Mouse (Mus musculus) embryonic facial prominence, embryonic 11.5 days (tissue): ENCODE measurements at regions not wholly inside any gene's neighbourhood (a gene's known extent, or its start where the extent isn't known, plus 50 kb on each side); places are given as distances from the start of the nearest gene placed in this dataset.

Source experiments
- ATAC-seq: fragments of 200-750 bp; cut with Nextera tagmentation; replicated peaks from 2 replicates; pipeline ENCODE4 v1.8.0; 2017; ENCODE audit warnings: low read depth; ENCODE audit not compliant: insufficient number of reproducible peaks, low FRiP score, low TSS enrichment
- DNase-seq: peaks from one replicate; pipeline ENCODE4 v3.0.0-alpha.2; 2015; ENCODE audit warnings: low spot score
- H3K27ac ChIP-seq: fragments of 300-500 bp; sonication (generic); replicated peaks from 2 replicates; pipeline ENCODE4 v1.5.1; 2014; ENCODE audit warnings: mild to moderate bottlenecking, low read depth, low read length, control low read depth
- H3K27me3 ChIP-seq: fragments of 300-500 bp; sonication (generic); 2 replicates; pipeline ENCODE4 v1.6.1; 2014; ENCODE audit warnings: mild to moderate bottlenecking, low read length, moderate library complexity, mixed read lengths; ENCODE audit not compliant: control insufficient read depth, insufficient read depth
- H3K36me3 ChIP-seq: fragments of 300-500 bp; sonication (generic); replicated peaks from 2 replicates; pipeline ENCODE4 v1.6.1; 2014; ENCODE audit warnings: low read depth, mild to moderate bottlenecking, low read length, moderate library complexity, mixed read lengths; ENCODE audit not compliant: control insufficient read depth, insufficient read depth
- H3K4me1 ChIP-seq: fragments of 300-500 bp; sonication (generic); 2 replicates; pipeline ENCODE4 v1.6.1; 2014; ENCODE audit warnings: low read length, mixed read lengths; ENCODE audit not compliant: control insufficient read depth, insufficient read depth
- H3K4me2 ChIP-seq: fragments of 300-500 bp; sonication (generic); 2 replicates; pipeline ENCODE4 v1.6.1; 2014; ENCODE audit warnings: low read depth, mild to moderate bottlenecking, control low read depth, low read length, moderate library complexity
- H3K4me3 ChIP-seq: fragments of 300-500 bp; sonication (generic); 2 replicates; pipeline ENCODE4 v1.5.1; 2014; ENCODE audit warnings: low read depth, low read length, control low read depth
- H3K9ac ChIP-seq: fragments of 300-500 bp; sonication (generic); replicated peaks from 2 replicates; pipeline ENCODE4 v1.6.1; 2014; ENCODE audit warnings: mild to moderate bottlenecking, control low read depth, low read length
- H3K9me3 ChIP-seq: fragments of 300-500 bp; sonication (generic); replicated peaks from 2 replicates; pipeline ENCODE4 v1.6.1; 2016; ENCODE audit warnings: mild to moderate bottlenecking, low read length, inconsistent platforms, mixed read lengths; ENCODE audit not compliant: control insufficient read depth
- WGBS: fragments of 180-500 bp; shearing (Covaris S2); extraction: QIAGEN DNeasy Blood & Tissue Kit; methylation state at CpG from one replicate; pipeline ENCODE4 v1.1.7; 2014; 5-methylcytosine and 5-hydroxymethylcytosine counted together

DNA sequence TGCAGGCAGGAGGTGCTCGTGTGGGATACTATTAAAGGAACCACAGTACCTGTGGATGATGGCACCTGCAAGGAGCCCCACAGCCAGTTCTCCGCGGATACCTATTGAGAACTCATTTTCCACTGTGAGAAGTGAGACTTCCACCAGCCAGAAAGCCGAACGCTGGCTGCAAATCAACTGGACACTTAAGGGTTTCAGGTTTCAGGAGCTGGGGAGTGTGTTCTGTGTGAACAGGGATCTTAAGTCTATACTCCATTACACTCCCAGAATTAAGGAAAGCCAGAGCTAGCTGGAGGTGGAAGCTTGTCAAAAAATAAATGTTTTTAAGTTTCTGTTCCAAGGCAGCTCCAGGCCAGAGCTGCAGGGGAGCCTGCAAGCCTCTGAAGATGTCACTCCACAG lies 99.8 kb upstream of the Rybp start:
- Histone ChIP-seq H3K9me3 (no peaks in the 10 kb centered on the region), H3K4me2 (no peak overlapping the region), H3K4me3 (no peak overlapping the region), H3K4me1 (no peaks in the 10 kb centered on the region), H3K36me3 (no peaks in the 10 kb centered on the region), H3K27ac (no peak overlapping the region), H3K9ac (no peak overlapping the region), H3K27me3 (no peaks in the 10 kb centered on the region)
- 22% methylated on average over 5 of the region's 5 CpGs for WGBS
- peak; percentile 47 for DNase-seq
- no peak for ATAC-seq

DNA sequence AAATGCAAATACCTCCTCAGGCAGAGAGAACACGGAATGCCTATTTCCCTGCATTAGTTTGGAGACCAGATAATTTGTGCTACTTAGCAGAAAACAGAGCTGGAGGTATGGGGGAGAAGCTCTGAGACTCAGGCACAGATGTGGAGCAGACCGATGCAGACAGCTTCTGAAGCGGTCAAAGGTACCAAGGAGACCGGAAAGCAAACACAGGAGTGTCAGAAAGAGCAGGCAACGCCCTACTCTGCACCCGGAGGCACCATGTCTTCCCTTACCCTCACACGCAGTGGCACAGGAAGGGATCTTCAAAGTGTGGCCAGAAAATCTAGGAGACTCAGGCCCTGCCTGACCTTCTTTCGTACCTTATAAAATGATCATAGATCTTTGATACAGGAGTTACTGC lies 98.4 kb upstream of the Rybp start:
- no peaks in the 10 kb centered on the region for H3K27me3 ChIP-seq
- no peak for DNase-seq
- no peak overlapping the region for H3K9ac ChIP-seq
- H3K9me3 ChIP-seq = no peaks in the 10 kb centered on the region
- no peaks in the 10 kb centered on the region for H3K36me3 ChIP-seq
- 60% methylated on average over 8 of the region's 8 CpGs for WGBS
- H3K4me2 ChIP-seq = no peak overlapping the region
- H3K4me1 ChIP-seq = no peaks in the 10 kb centered on the region
- no peak overlapping the region for H3K27ac ChIP-seq
- no peak overlapping the region for H3K4me3 ChIP-seq
- ATAC-seq = no peak

DNA sequence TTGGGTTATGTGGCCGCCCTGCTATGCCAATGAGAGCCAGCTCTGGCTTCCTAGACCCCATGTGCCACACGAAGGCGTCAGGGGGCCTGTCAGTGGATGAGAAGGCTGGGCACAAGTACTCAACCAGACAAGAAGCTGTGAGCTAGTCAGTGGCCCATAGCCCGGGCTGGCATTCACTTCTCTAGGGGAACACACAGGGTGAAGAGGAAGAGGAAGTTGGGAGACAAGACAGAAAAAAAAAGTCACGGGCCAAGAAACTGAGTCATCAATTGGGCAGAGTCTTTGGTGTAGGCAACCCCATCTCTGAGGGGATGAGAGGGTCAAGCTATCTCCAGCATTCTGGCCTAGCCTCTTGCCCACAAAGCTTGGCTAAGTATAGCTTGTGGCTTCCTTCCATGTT lies 93.8 kb upstream of the Rybp start:
- no peaks in the 10 kb centered on the region; the same call in 1 of the 2 replicates for H3K4me1 ChIP-seq
- H3K4me2 ChIP-seq = no peak overlapping the region
- DNase-seq (no peak), ATAC-seq (no peak)
- H3K9me3 ChIP-seq = no peaks in the 10 kb centered on the region
- no peaks in the 10 kb centered on the region for H3K27me3 ChIP-seq
- H3K36me3 ChIP-seq = no peaks in the 10 kb centered on the region
- WGBS = 83% methylated on average over 5 of the region's 5 CpGs
- H3K27ac ChIP-seq = no peak overlapping the region
- H3K4me3 ChIP-seq = no peak overlapping the region
- H3K9ac ChIP-seq = no peak overlapping the region

DNA sequence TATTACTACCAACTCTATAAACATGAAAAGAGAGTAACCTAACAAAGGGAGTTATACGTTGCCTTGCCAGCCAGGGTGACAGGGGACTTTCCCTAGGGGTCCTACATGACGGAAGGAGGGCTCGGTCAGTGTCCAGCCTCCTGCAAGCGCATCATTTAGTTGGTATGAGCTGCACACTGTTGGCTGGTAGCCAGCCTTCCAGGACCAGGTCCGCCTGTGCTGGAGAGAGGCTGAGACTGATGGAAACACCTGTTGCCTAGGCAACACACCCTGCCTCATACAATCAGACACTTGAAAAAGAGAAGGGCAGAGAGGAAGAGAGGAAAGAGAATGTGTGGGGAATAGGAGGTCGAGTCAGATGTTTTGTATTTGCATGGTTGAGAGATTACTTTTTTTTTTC lies 93.3 kb upstream of the Rybp start:
- peak; percentile 34; the same call in 1 of the 2 replicates for ATAC-seq
- 21% methylated on average over 6 of the region's 6 CpGs for WGBS
- Histone ChIP-seq H3K9me3 (no peaks in the 10 kb centered on the region), H3K9ac (no peak overlapping the region), H3K4me3 (no peak overlapping the region), H3K4me2 (no peak overlapping the region), H3K27me3 (no peaks in the 10 kb centered on the region), H3K4me1 (no peaks in the 10 kb centered on the region; the same call in 1 of the 2 replicates), H3K27ac (no peak overlapping the region), H3K36me3 (no peaks in the 10 kb centered on the region)
- DNase-seq = peak; percentile 67

DNA sequence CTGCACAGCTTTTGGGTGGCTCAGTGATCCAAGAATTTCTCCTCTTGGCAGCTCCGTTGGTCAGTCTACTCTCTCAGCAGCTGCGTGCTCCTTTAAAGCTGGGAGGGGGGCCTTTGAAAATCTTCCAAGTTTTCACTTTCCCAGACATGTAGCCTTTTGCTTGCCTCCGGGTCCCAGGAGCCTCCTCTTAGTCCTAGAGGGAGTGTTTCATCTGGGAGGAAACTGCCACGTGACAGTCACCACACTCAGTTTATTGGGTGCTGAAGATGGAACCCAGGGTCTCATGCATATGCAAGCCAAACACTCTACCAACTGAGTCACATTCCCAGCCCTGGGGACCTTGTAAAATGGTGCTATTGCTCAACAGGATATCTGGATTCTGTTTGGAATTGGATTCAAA lies 92.5 kb upstream of the Rybp start:
- Histone ChIP-seq H3K4me1 (no peaks in the 10 kb centered on the region; the same call in 1 of the 2 replicates), H3K9ac (no peak overlapping the region), H3K27me3 (no peaks in the 10 kb centered on the region), H3K9me3 (no peaks in the 10 kb centered on the region), H3K36me3 (no peaks in the 10 kb centered on the region), H3K4me3 (no peak overlapping the region), H3K4me2 (no peak overlapping the region), H3K27ac (no peak overlapping the region)
- 65% methylated on average over 4 of the region's 4 CpGs for WGBS
- DNase-seq (no peak), ATAC-seq (no peak)

DNA sequence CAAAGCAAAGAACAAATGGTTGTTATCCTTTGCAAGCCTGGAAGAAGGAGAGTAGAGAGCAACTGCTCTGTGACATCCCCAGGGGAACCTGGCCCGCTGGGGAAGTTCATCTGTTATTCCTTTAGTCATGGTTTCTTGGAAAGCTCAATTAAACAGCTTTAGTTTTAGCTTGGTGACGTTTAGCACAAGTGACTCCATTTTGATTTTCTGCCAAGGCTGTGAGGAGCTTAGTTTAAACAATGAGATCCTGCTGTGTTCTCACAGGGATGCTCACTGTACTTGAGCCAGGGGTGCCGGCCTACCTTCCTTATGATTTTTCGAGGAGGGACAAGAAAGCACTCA lies 91.2 kb upstream of the Rybp start:
- Histone ChIP-seq H3K27me3 (no peaks in the 10 kb centered on the region), H3K9ac (no peak overlapping the region), H3K9me3 (no peaks in the 10 kb centered on the region), H3K36me3 (no peaks in the 10 kb centered on the region), H3K4me3 (no peak overlapping the region), H3K4me1 (no peaks in the 10 kb centered on the region; the same call in 1 of the 2 replicates), H3K4me2 (no peak overlapping the region), H3K27ac (no peak overlapping the region)
- 57% methylated on average over 4 of the region's 4 CpGs for WGBS
- ATAC-seq (no peak), DNase-seq (no peak)

DNA sequence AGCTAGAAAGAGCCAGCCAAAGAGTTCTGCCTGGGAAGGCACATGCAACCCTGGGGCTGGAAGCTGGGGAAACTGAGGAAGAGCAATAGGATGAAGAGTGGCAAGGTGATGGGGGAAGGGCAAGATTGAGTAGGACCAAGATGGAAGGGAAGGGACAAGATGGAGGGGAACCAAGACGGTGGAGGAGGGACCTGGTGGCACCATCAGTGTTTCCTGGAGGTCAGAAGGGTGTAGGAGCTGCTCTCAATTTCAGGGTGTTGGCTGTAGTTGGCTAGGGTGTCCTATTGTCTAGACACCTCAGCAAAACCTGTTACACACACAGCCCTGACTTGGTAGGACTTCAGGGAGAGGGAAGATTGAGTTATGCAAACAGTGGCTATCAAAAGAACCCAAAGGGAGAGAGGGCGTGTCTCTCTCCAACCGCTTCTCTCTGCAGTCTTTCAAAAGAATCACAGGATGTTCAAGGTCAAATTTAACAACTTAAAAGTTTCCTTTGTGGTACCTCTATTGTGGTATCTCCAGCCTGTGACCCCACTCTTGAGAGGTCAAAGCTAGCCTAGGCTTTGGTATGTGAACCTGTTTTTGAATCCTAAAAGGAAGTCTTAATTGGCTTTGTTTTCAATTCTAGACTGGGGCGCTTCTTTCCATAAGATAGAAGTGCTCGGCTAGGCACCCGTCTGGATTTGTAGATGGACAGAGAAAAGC lies 90.7 kb upstream of the Rybp start:
- ATAC-seq (no peak), DNase-seq (no peak)
- H3K4me1 ChIP-seq = no peaks in the 10 kb centered on the region; the same call in 1 of the 2 replicates
- no peak overlapping the region for H3K9ac ChIP-seq
- no peaks in the 10 kb centered on the region for H3K36me3 ChIP-seq
- no peaks in the 10 kb centered on the region for H3K27me3 ChIP-seq
- no peak overlapping the region for H3K4me3 ChIP-seq
- 51% methylated on average over 6 of the region's 6 CpGs for WGBS
- H3K4me2 ChIP-seq = no peak overlapping the region
- no peaks in the 10 kb centered on the region for H3K9me3 ChIP-seq
- H3K27ac ChIP-seq = no peak overlapping the region

DNA sequence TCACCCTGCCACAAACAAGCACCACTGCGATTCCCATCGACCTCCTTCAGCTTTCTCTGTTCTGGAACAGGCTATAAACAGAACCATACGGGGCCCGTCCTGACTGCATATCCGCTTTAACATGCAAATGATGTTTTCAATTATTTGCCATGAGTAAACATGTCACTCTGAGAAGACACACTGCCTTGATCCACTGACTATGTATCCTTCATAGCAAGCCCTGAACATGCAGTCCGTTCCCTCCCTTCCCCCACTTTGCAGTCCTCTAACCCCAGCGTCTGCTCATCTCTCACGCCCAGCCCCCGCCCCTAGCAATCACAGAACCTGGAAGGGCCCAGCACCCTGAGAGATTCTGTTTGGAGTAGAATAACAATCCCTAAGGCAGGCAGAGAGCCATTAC lies 89.4 kb upstream of the Rybp start:
- ATAC-seq (peak; percentile 70; the same call in 1 of the 2 replicates), DNase-seq (peak; percentile 72)
- no peak overlapping the region for H3K27ac ChIP-seq
- no peaks in the 10 kb centered on the region for H3K36me3 ChIP-seq
- H3K9ac ChIP-seq = no peak overlapping the region
- H3K4me2 ChIP-seq = no peak overlapping the region
- 17% methylated on average over 9 of the region's 9 CpGs for WGBS
- H3K27me3 ChIP-seq = no peaks in the 10 kb centered on the region
- no peak overlapping the region for H3K4me3 ChIP-seq
- no peaks in the 10 kb centered on the region; the same call in 1 of the 2 replicates for H3K4me1 ChIP-seq
- H3K9me3 ChIP-seq = no peaks in the 10 kb centered on the region
